Comparison of ENCODE assay signal across 17 mouse cellular contexts in genomic region chr4:34302504-34303108, GRCm38 (mm10).
"Had no signal": no experiment of that assay in that cellular context is flagged by ENCODE, and none has a peak within 500 bp of the region (broad histone marks: within the 10 kb centered on the region; RNA-seq: fewer than 3 reads in every experiment).

No protein-coding gene starts in this region.

- H3K27me3 ChIP-seq: kidney, embryonic 15.5 days; liver, embryonic 13.5 days; lung, embryonic 15.5 days; midbrain, embryonic 12.5 days; neural tube, embryonic 12.5 days; stomach, embryonic 15.5 days had no signal

- H3K27ac ChIP-seq: kidney, embryonic 15.5 days; liver, embryonic 13.5 days; lung, embryonic 15.5 days; macrophage; midbrain, embryonic 12.5 days; neural tube, embryonic 12.5 days; stomach, embryonic 15.5 days had no signal

- H3K9ac ChIP-seq: kidney, embryonic 15.5 days; liver, embryonic 13.5 days; liver, postnatal 0 days; lung, embryonic 15.5 days; midbrain, embryonic 12.5 days; neural tube, embryonic 12.5 days; stomach, embryonic 15.5 days had no signal

- H3K4me3 ChIP-seq: kidney, embryonic 15.5 days; liver, embryonic 13.5 days; lung, embryonic 15.5 days; midbrain, embryonic 12.5 days; neural tube, embryonic 12.5 days; stomach, embryonic 15.5 days had no signal

- H3K4me1 ChIP-seq: kidney, embryonic 15.5 days; liver, embryonic 13.5 days; lung, embryonic 15.5 days; midbrain, embryonic 12.5 days; neural tube, embryonic 12.5 days; stomach, embryonic 15.5 days had no signal

- H3K4me2 ChIP-seq: kidney, embryonic 15.5 days; liver, embryonic 13.5 days; lung, embryonic 15.5 days; midbrain, embryonic 12.5 days; neural tube, embryonic 12.5 days; stomach, embryonic 15.5 days had no signal

- DNase-seq: kidney, adult 2 months; kidney, postnatal 14 days; left cerebral cortex, postnatal 4 days; liver; liver, embryonic 13.5 days; liver, postnatal 0 days; lung, postnatal 14 days; right cerebral cortex, postnatal 14 days; thymus, adult 2 months; thymus, postnatal 36 days had no signal

- ATAC-seq: intestine, embryonic 16.5 days; liver, postnatal 0 days had no signal

- H3K9me3 ChIP-seq: kidney, embryonic 15.5 days; liver, embryonic 13.5 days; lung, embryonic 15.5 days; midbrain, embryonic 12.5 days; neural tube, embryonic 12.5 days; stomach, embryonic 15.5 days had no signal

- H3K36me3 ChIP-seq: kidney, embryonic 15.5 days; liver, embryonic 13.5 days; lung, embryonic 15.5 days; midbrain, embryonic 12.5 days; neural tube, embryonic 12.5 days; stomach, embryonic 15.5 days had no signal
